Mouse (Mus musculus): ENCODE data around the gene Trim67. TPM values are rescaled to one million over a fixed set of nuclear protein-coding genes. Genes with fewer than 3 reads are reported as not detected.

Gene Trim67
- polyA plus RNA-seq, 1 experiment: 19.4 TPM

DNA sequence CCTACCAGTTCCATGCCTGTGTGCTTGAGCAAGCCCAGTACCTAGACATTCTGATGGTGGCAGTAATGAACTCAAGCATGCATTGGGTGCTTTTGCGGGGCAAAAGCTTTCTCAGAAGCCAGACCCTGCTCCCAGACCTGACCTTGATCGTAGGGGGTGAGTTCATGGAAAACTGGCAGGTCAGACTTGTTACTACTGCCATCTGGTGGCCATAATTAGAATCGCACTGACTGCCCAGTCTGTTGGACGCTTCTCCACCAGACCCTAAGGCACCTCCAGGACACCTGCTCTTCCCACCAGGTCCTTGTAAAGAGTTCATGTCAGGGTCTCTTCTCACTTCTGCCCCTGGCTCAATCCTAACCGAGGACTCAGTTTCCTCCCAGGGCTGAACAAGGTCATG is 34.5 kb downstream of the Trim67 start:
- Histone ChIP-seq H3K27ac (ENCODE audit: insufficient read depth, low read length) (peak overlapping the region; percentile 4; the same call in 1 of the 2 replicates), H3K27me3 (ENCODE audit: control insufficient read depth, insufficient read depth, low read length) (no peaks in the 10 kb centered on the region), H3K4me1 (ENCODE audit: control insufficient read depth, insufficient read depth, low read length) (peaks cover 15% of the 10 kb centered on the region), H3K4me3 (replicated peaks; ENCODE audit: insufficient read depth, low read depth, low read length) (no peak overlapping the region)
- peak; percentile 73 to 78 for DNase-seq
- no peak for TF ChIP-seq POLR2A (IDR thresholded peaks at IDR 0.05; ENCODE audit: borderline replicate concordance, insufficient read depth, low read length)
- peak; percentile 87 for TF ChIP-seq CTCF (IDR thresholded peaks at IDR 0.05; ENCODE audit: borderline replicate concordance, insufficient read depth, low read depth, low read length)
- 1% methylated on average over 5 of the region's 5 CpGs for WGBS

DNA sequence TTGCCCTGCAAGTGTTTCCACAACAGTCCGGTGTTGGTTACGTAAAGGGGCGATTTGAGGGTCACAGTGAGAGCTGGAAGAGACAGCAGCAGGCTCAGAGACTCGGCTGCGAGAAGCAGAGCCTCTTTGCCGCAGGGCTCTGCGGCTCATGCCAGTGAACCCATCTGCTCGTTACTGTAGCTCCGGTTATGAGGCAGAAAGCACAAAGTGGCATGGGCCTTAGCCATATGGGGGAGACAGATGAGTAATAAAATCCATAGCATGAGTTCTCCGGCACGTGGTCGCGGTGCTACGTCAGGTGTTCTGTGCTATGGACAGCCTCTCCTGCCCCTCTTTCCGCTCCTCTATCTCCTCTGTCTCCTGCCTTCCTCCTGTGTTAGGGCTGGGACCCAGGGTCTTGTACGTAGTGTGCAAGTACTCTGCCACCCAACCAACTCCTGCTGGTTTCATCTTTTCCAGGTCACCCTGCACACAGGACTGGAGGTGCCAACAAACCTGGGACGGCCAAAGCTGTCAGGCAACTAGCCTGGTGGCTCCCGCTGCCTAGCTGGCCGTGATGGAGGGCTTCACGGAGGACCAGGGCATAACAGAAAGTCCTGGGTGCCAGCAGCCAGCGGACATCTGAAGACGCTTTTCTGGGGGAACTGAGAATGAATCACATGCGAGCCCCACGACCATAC is 35.8 kb downstream of the Trim67 start:
- no peaks in the 10 kb centered on the region for H3K27me3 ChIP-seq (ENCODE audit: control insufficient read depth, insufficient read depth, low read length)
- DNase-seq: peak; percentile 63 to 76
- H3K27ac ChIP-seq (ENCODE audit: insufficient read depth, low read length): peak overlapping the region; percentile 64
- peaks cover 15% of the 10 kb centered on the region for H3K4me1 ChIP-seq (ENCODE audit: control insufficient read depth, insufficient read depth, low read length)
- TF ChIP-seq CTCF (IDR thresholded peaks at IDR 0.05; ENCODE audit: borderline replicate concordance, insufficient read depth, low read depth, low read length) (no peak), POLR2A (IDR thresholded peaks at IDR 0.05; ENCODE audit: borderline replicate concordance, insufficient read depth, low read length) (no peak)
- H3K4me3 ChIP-seq (replicated peaks; ENCODE audit: insufficient read depth, low read depth, low read length): no peak overlapping the region
- 45% methylated on average over 24 of the region's 24 CpGs for whole genome bisulfite sequencing

DNA sequence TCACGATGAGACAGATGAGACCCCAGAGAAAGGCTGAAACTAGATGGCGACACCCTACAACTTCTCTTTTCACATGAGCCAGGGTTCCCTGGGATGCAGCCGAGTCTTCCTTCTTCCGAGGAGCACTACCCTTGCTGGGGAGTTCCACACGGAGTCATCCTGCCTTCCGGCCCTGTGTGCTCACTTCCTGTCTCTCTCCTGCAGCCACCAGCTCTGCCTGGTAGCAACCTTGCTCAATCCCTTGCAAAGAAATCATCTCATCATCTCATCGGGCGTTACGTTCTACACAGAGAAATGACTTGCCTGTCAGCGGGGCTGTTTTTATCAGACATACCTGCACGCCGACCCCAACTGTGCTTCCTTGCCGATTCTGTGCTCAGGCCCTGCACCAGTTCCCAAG is 37.2 kb downstream of the Trim67 start:
- DNase-seq: no peak
- H3K4me3 ChIP-seq (replicated peaks; ENCODE audit: insufficient read depth, low read depth, low read length): no peak overlapping the region
- 86% methylated on average over 13 of the region's 13 CpGs for WGBS
- H3K4me1 ChIP-seq (ENCODE audit: control insufficient read depth, insufficient read depth, low read length): peaks cover 15% of the 10 kb centered on the region
- no peak for TF ChIP-seq CTCF (IDR thresholded peaks at IDR 0.05; ENCODE audit: borderline replicate concordance, insufficient read depth, low read depth, low read length)
- TF ChIP-seq POLR2A (IDR thresholded peaks at IDR 0.05; ENCODE audit: borderline replicate concordance, insufficient read depth, low read length): no peak
- H3K27me3 ChIP-seq (ENCODE audit: control insufficient read depth, insufficient read depth, low read length): no peaks in the 10 kb centered on the region
- no peak overlapping the region for H3K27ac ChIP-seq (ENCODE audit: insufficient read depth, low read length)

DNA sequence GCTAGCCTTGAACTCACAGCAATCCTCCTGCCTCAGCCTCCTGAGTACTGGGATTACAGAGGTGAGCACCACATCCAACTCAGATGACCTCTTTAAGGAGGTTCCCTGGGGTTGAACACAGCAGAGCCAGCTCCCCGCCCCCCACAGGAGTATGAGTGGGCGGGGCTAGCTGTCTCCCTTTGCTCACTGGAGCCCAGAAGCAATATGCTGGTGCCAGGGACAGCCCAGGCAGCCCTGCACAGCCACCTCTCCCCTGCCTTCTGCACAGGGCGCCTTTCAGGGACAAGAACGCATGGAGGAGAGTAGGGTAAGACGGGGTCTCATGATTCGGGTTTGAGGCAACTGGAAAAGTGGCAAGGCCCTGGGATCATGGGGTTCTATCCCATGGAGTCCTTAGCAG is 38.6 kb downstream of the Trim67 start:
- TF ChIP-seq POLR2A (IDR thresholded peaks at IDR 0.05; ENCODE audit: borderline replicate concordance, insufficient read depth, low read length): no peak
- TF ChIP-seq CTCF (IDR thresholded peaks at IDR 0.05; ENCODE audit: borderline replicate concordance, insufficient read depth, low read depth, low read length): no peak

DNA sequence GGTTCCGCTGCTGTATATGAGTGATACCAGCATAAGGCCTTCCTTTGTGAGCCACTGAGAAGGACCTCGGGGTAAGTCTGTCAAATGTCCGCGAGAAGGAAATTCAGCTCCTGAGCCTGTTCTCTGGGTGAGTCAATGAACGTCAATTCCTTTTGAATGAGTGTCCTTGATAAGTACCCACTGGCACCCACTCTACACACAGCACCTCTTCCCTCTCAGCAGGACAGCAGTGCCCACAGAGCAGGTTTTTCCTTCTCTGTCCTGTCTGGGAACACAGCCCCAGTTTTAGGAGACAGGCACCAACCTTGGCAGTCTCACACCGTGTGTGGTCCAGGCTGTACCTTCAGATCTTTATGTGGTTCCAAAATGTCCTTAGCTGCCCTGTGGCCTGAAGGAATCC is 39.0 kb downstream of the Trim67 start:
- DNase-seq: no peak
- H3K27me3 ChIP-seq (ENCODE audit: control insufficient read depth, insufficient read depth, low read length): no peaks in the 10 kb centered on the region
- TF ChIP-seq CTCF (IDR thresholded peaks at IDR 0.05; ENCODE audit: borderline replicate concordance, insufficient read depth, low read depth, low read length) (no peak), POLR2A (IDR thresholded peaks at IDR 0.05; ENCODE audit: borderline replicate concordance, insufficient read depth, low read length) (no peak)
- peaks cover 15% of the 10 kb centered on the region for H3K4me1 ChIP-seq (ENCODE audit: control insufficient read depth, insufficient read depth, low read length)
- H3K4me3 ChIP-seq (replicated peaks; ENCODE audit: insufficient read depth, low read depth, low read length): no peak overlapping the region
- 75% methylated on average over 6 of the region's 6 CpGs for WGBS
- no peak overlapping the region for H3K27ac ChIP-seq (ENCODE audit: insufficient read depth, low read length)

More for the DNA sequence above, 38.6 kb downstream of the Trim67 start:
- peaks cover 15% of the 10 kb centered on the region for H3K4me1 ChIP-seq (ENCODE audit: control insufficient read depth, insufficient read depth, low read length)
- H3K27ac ChIP-seq (ENCODE audit: insufficient read depth, low read length): no peak overlapping the region
- no peaks in the 10 kb centered on the region for H3K27me3 ChIP-seq (ENCODE audit: control insufficient read depth, insufficient read depth, low read length)
- WGBS: 86% methylated on average over 6 of the region's 6 CpGs
- H3K4me3 ChIP-seq (replicated peaks; ENCODE audit: insufficient read depth, low read depth, low read length): no peak overlapping the region
- no peak for DNase-seq

DNA sequence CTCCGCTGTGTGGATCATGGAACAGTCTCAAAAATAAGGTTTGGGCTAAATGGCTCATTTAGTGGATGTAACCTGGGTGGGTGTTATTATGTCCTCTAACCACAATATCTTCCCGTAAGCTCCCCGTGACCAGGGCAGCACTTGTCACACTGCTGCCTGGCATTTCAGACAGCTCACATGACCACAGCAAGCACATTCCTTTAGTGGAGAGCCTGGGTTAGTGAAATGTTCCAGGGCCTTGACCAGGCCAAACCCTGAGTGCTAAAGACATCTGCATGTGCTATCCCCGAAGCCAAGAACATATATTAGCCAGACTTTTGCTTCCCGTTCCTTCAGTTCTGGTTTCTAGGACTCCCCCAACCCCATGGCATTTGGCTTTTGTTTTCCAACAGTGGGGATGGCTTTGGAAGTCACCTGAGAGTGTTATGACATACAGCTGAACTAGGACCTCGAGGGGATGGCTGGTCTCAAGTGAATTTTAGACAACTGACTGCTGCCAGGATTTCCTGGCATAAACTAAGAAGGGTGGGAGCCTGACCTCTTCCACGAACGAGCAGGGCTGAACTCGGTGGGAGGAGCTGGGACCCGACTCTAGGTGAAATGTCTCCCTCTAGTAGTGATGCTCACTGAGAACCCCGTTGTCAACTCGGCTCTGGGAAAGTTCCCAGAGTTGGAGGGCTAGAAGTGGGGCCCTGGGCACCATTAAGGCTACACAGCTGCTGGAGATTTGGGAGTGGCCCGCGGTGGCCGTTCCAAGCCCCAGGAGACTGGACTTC is 40.7 kb downstream of the Trim67 start:
- H3K4me1 ChIP-seq (ENCODE audit: control insufficient read depth, insufficient read depth, low read length): peaks cover 3% of the 10 kb centered on the region
- no peaks in the 10 kb centered on the region for H3K27me3 ChIP-seq (ENCODE audit: control insufficient read depth, insufficient read depth, low read length)
- H3K4me3 ChIP-seq (replicated peaks; ENCODE audit: insufficient read depth, low read depth, low read length): no peak overlapping the region
- TF ChIP-seq POLR2A (IDR thresholded peaks at IDR 0.05; ENCODE audit: borderline replicate concordance, insufficient read depth, low read length): no peak
- no peak for TF ChIP-seq CTCF (IDR thresholded peaks at IDR 0.05; ENCODE audit: borderline replicate concordance, insufficient read depth, low read depth, low read length)
- no peak overlapping the region for H3K27ac ChIP-seq (ENCODE audit: insufficient read depth, low read length)
- 37% methylated on average over 15 of the region's 15 CpGs for WGBS
- no peak for DNase-seq

DNA sequence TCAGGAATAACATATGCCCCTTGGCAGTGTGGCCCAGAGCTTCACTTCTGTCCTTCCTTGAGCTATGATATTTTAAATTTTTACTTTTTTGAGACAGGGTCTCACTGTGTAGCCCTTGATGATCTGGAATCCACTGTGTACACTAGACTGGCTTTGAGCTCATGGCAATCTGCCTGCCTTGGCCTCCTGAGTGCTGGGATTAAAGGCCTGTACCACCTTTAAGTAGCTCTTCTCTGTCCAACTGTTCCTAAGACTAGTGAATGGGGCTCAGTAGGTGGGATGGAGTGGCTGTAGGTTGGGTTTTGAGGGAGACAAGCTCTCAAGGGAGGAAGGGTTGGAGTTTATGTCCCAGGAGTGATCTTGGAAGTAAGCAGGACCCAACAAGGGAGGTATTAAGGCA is 43.0 kb downstream of the Trim67 start:
- Histone ChIP-seq H3K27ac (ENCODE audit: insufficient read depth, low read length) (no peak overlapping the region), H3K27me3 (ENCODE audit: control insufficient read depth, insufficient read depth, low read length) (no peaks in the 10 kb centered on the region), H3K4me3 (replicated peaks; ENCODE audit: insufficient read depth, low read depth, low read length) (no peak overlapping the region), H3K4me1 (ENCODE audit: control insufficient read depth, insufficient read depth, low read length) (no peaks in the 10 kb centered on the region; the same call in 1 of the 2 replicates)
- DNase-seq: no peak
- no peak for TF ChIP-seq POLR2A (IDR thresholded peaks at IDR 0.05; ENCODE audit: borderline replicate concordance, insufficient read depth, low read length)
- no peak for TF ChIP-seq CTCF (IDR thresholded peaks at IDR 0.05; ENCODE audit: borderline replicate concordance, insufficient read depth, low read depth, low read length)

DNA sequence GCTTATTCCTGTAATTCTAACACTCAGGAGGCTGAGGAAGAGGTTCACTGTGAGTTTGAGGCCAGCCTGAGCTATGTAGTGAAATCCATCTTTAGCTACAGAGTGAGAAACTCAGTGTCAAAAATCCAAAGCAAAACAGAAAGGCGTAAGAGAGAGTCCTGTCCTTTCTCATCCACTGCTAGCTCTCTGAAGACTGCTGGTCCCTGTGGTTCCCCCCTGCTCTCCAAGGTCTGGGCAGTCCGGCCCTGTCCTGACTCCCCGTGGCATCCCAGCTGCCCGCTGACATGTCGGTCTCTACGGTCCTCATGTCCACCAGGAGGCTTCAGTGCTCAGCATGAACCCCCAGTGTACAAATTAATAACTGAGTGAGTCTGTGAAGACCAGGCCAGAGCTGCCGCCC is 43.4 kb downstream of the Trim67 start:
- WGBS: 53% methylated on average over 7 of the region's 7 CpGs
- no peak for DNase-seq
- Histone ChIP-seq H3K27me3 (ENCODE audit: control insufficient read depth, insufficient read depth, low read length) (no peaks in the 10 kb centered on the region), H3K27ac (ENCODE audit: insufficient read depth, low read length) (no peak overlapping the region), H3K4me1 (ENCODE audit: control insufficient read depth, insufficient read depth, low read length) (no peaks in the 10 kb centered on the region; the same call in 1 of the 2 replicates), H3K4me3 (replicated peaks; ENCODE audit: insufficient read depth, low read depth, low read length) (no peak overlapping the region)
- TF ChIP-seq POLR2A (IDR thresholded peaks at IDR 0.05; ENCODE audit: borderline replicate concordance, insufficient read depth, low read length): no peak
- no peak for TF ChIP-seq CTCF (IDR thresholded peaks at IDR 0.05; ENCODE audit: borderline replicate concordance, insufficient read depth, low read depth, low read length)
